Mouse (Mus musculus) monocyte, adult 5-6 weeks (primary cell): ENCODE measurements around the gene Selenok. TPM values are rescaled to one million over a fixed set of nuclear protein-coding genes. Genes with fewer than 3 reads are reported as not detected.

Experiments used
- ATAC-seq: fragments of 153-309, 156-312 bp; replicated peaks from 2 replicates; pipeline ENCODE4 v1.8.0; 2017; ENCODE audit warnings: mild to moderate bottlenecking; ENCODE audit not compliant: low TSS enrichment, insufficient number of reproducible peaks, severe bottlenecking, poor library complexity, low FRiP score
- total RNA-seq: library from RNA; stranded (forward); fragments of 200-1000, 200-491, 200-594 nt; gene quantifications from 3 replicates; pipeline ENCODE4 v1.2.3, GENCODE M21; 2017

Selenok gene
- total RNA-seq, 1 experiment from 2014 or later: 500 TPM

GRCm38 (mm10) chr14:30019792-30020575 lies 51.9 kb downstream of the Selenok start:
- no peak for ATAC-seq

- peak; percentile 24; the same call in 1 of the 2 replicates for ATAC-seq
Measured at GRCm38 (mm10) chr14:30022471-30022870, 54.4 kb downstream of the Selenok start.

GRCm38 (mm10) chr14:30024387-30024786 lies 56.3 kb downstream of the Selenok start:
- no peak for ATAC-seq

Other genes with a start within 250 kb of the Selenok start
- gene Cacna2d3, start 246.4 kb upstream of the Selenok start, total RNA-seq: 0.48 TPM in 1 of 3 replicates, not detected in the others
- 36.7 to 66.2 TPM (median 39.9 TPM) in 3 replicates for gene Actr8, start 10.0 kb downstream of the Selenok start, total RNA-seq
- gene Il17rb, start 40.6 kb downstream of the Selenok start, total RNA-seq: 0.32 to 0.39 TPM in 2 of 3 replicates, not detected in the other
- gene Chdh, start 40.7 kb downstream of the Selenok start, total RNA-seq: 0.19 to 0.21 TPM in 2 of 3 replicates, not detected in the other